Comparison of ENCODE assay signal across 10 mouse cellular contexts in the genomic region with DNA sequence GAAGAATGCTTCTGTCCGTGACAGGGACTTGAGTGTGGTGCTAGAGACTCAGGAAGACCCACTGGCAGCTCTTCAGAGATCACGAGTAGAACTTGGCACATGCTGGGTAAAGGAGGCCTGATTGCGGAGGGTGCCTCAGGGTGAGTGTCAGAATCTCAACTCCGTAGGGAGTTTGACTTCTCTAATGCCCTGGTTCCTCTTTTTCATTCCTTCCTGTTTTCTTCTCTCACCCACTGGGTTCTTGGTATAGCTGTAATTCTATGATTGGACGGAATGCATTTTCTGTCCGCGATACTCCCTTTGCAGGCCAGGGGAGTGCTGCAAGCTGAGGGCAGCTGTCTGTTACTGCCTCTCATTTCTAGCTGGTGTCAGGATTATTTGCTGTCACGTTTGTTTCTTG. TPM values are rescaled to one million over a fixed set of nuclear protein-coding genes. Genes with fewer than 3 reads are reported as not detected.
DNase-seq lines count a peak whose midpoint lies in the region; ATAC-seq and TF ChIP-seq lines count a peak whose summit lies in the region.
"Had no signal": no experiment of that assay in that cellular context is flagged by ENCODE, and none has a peak within 500 bp of the region (broad histone marks: within the 10 kb centered on the region; RNA-seq: fewer than 3 reads in every experiment).

A gene (plus strand): TSS at position 115 of the 400 bp plus-strand sequence.

- peak; percentile 5 for DNase-seq in adrenal gland, adult 2 months
- no peak for DNase-seq in adrenal gland, postnatal 25 days
- DNase-seq in liver, adult 2 months (ENCODE audit: extremely low read depth, low read depth, low spot score), result peak; percentile 25
- peak; percentile 3 for DNase-seq in lung, embryonic 14.5 days
- DNase-seq in spleen, adult 2 months (ENCODE audit: low read depth in 1 of 2, low spot score in 2 of 2), result peak in 1 of 2 experiments; percentile 35
- no peak for DNase-seq in thymus, postnatal 4 days
- no peak for DNase-seq in left cerebral cortex, adult 8-10 months (ENCODE audit: low spot score in 2 of 2)

- no peaks in the 10 kb centered on the region; the same call in 1 of the 2 replicates for H3K9me3 ChIP-seq in liver, embryonic 12.5 days (replicated peaks)
- no peaks in the 10 kb centered on the region for H3K9me3 ChIP-seq in lung, embryonic 14.5 days (ENCODE audit: low read depth, low read length)
- H3K9me3 ChIP-seq: forebrain, embryonic 12.5 days; hindbrain, embryonic 12.5 days had no signal

- H3K27me3 ChIP-seq in liver, adult 2 months (ENCODE audit: control insufficient read depth, insufficient read depth, low read length), result no peaks in the 10 kb centered on the region
- no peaks in the 10 kb centered on the region for H3K27me3 ChIP-seq in liver, embryonic 12.5 days (replicated peaks)
- H3K27me3 ChIP-seq in lung, embryonic 14.5 days (ENCODE audit: insufficient read depth, low read length), result no peaks in the 10 kb centered on the region
- no peaks in the 10 kb centered on the region for H3K27me3 ChIP-seq in spleen, adult 2 months (ENCODE audit: control insufficient read depth, insufficient read depth, low read length)
- H3K27me3 ChIP-seq: forebrain, embryonic 12.5 days; hindbrain, embryonic 12.5 days had no signal

- no peak within 1 kb of the TSS for H3K9ac ChIP-seq in liver, adult 2 months (ENCODE audit: low read depth, low read length)
- H3K9ac ChIP-seq in liver, embryonic 12.5 days, result no peak within 1 kb of the TSS
- H3K9ac ChIP-seq in lung, embryonic 14.5 days, result no peak within 1 kb of the TSS
- H3K9ac ChIP-seq: forebrain, embryonic 12.5 days; hindbrain, embryonic 12.5 days had no signal

- H3K36me3 ChIP-seq in liver, adult 2 months (ENCODE audit: control insufficient read depth, insufficient read depth, low read length), result no peaks in the 10 kb centered on the region
- no peaks in the 10 kb centered on the region for H3K36me3 ChIP-seq in liver, embryonic 12.5 days
- H3K36me3 ChIP-seq in lung, embryonic 14.5 days (ENCODE audit: insufficient read depth), result no peaks in the 10 kb centered on the region
- no peaks in the 10 kb centered on the region for H3K36me3 ChIP-seq in spleen, adult 2 months (ENCODE audit: control insufficient read depth, insufficient read depth, low read length)
- H3K36me3 ChIP-seq: forebrain, embryonic 12.5 days; hindbrain, embryonic 12.5 days had no signal

- no peak for TF ChIP-seq POLR2A in liver, adult 2 months (IDR thresholded peaks at IDR 0.05; ENCODE audit: extremely low read depth, insufficient read depth, low read length)
- no peak for TF ChIP-seq POLR2A in spleen, adult 2 months (IDR thresholded peaks at IDR 0.05; ENCODE audit: low read depth, low read length)

- H3K4me1 ChIP-seq in liver, adult 2 months (ENCODE audit: control insufficient read depth, insufficient read depth, low read length), result no peaks in the 10 kb centered on the region
- H3K4me1 ChIP-seq in liver, embryonic 12.5 days, result no peaks in the 10 kb centered on the region
- H3K4me1 ChIP-seq in lung, embryonic 14.5 days (ENCODE audit: insufficient read depth), result no peaks in the 10 kb centered on the region
- H3K4me1 ChIP-seq in spleen, adult 2 months (ENCODE audit: control insufficient read depth, insufficient read depth, insufficient read length), result peaks cover 2% of the 10 kb centered on the region; the same call in 1 of the 2 replicates
- H3K4me1 ChIP-seq: forebrain, embryonic 12.5 days; hindbrain, embryonic 12.5 days had no signal

- H3K4me2 ChIP-seq in liver, embryonic 12.5 days, result no peak within 1 kb of the TSS
- H3K4me2 ChIP-seq in lung, embryonic 14.5 days, result no peak within 1 kb of the TSS
- H3K4me2 ChIP-seq: forebrain, embryonic 12.5 days; hindbrain, embryonic 12.5 days had no signal

- no peaks in the 10 kb centered on the region for H3K79me2 ChIP-seq in liver, adult 2 months (ENCODE audit: control insufficient read depth, insufficient read depth, low read length)

- no peak for ATAC-seq in liver, embryonic 12.5 days
- ATAC-seq in lung, embryonic 14.5 days (ENCODE audit: insufficient read depth), result no peak

- TF ChIP-seq CTCF in liver, adult 2 months (IDR thresholded peaks at IDR 0.05; ENCODE audit: low read depth, low read length), result no peak
- TF ChIP-seq CTCF in lung, embryonic 14.5 days (IDR thresholded peaks at IDR 0.05; ENCODE audit: low read depth), result no peak
- no peak for TF ChIP-seq CTCF in spleen, adult 2 months (IDR thresholded peaks at IDR 0.05; ENCODE audit: extremely low read depth, insufficient read depth, insufficient read length, insufficient replicate concordance)

- H3K4me3 ChIP-seq in liver, adult 2 months (ENCODE audit: insufficient read depth, low read depth, low read length), result no peak within 1 kb of the TSS
- H3K4me3 ChIP-seq in liver, embryonic 12.5 days, result no peak within 1 kb of the TSS
- no peak within 1 kb of the TSS for H3K4me3 ChIP-seq in lung, embryonic 14.5 days (ENCODE audit: low read depth, low read length)
- peak within 1 kb of the TSS; percentile 20; the same call in 1 of the 2 replicates for H3K4me3 ChIP-seq in spleen, adult 2 months (ENCODE audit: extremely low read depth, insufficient read depth, insufficient read length)
- H3K4me3 ChIP-seq: forebrain, embryonic 12.5 days; hindbrain, embryonic 12.5 days had no signal

- 0 out of 2 replicates have a peak within 1 kb of the TSS, but pooled peaks have one; percentile 6 for H3K27ac ChIP-seq in liver, adult 2 months (replicated peaks; ENCODE audit: insufficient read depth, low read depth, low read length)
- H3K27ac ChIP-seq in liver, embryonic 12.5 days, result no peak within 1 kb of the TSS
- no peak within 1 kb of the TSS for H3K27ac ChIP-seq in lung, embryonic 14.5 days (ENCODE audit: low read depth)
- peak within 1 kb of the TSS; percentile 54 for H3K27ac ChIP-seq in spleen, adult 2 months (ENCODE audit: insufficient read depth, low read length)
- H3K27ac ChIP-seq: forebrain, embryonic 12.5 days; hindbrain, embryonic 12.5 days had no signal

- WGBS in liver, adult 2 months, result 77% methylated on average over 8 of the region's 8 CpGs
- WGBS in liver, embryonic 12.5 days (ENCODE audit: insufficient replicate concordance), result 68% methylated on average over 8 of the region's 8 CpGs
- 80% methylated on average over 8 of the region's 8 CpGs for WGBS in lung, embryonic 14.5 days
- 9% methylated on average over 8 of the region's 8 CpGs for WGBS in spleen, adult 2 months

RNA-seq across cellular contexts. Expression of the gene that starts here (rescaled TPM):
- total RNA-seq in adrenal gland, adult 2 months (2021), result 1 to 10 TPM; 3.7 to 3.8 TPM
- polyA plus RNA-seq in adrenal gland, adult 2 months (2012; rRNA removed), result not detected in 2 replicates
- total RNA-seq in adrenal gland, postnatal 25 days (2021), result 2.5 and 4.0 TPM in 2 replicates
- total RNA-seq in liver, adult 2 months (2014; rRNA removed), result 5.4 and 5.5 TPM in 2 replicates
- polyA plus RNA-seq in liver, adult 2 months (2012; rRNA removed), result 0.49 and 0.70 TPM in 2 replicates
- 1.2 TPM in 2 replicates for polyA plus RNA-seq in liver, embryonic 12.5 days (2016; fragmentation: Nextera tagmentation; extraction: Ambion mirVana)
- 2.3 and 3.4 TPM in 2 replicates for polyA plus RNA-seq in lung, embryonic 14.5 days (2014; fragmentation: Nextera tagmentation; extraction: Ambion mirVana)
- 2.7 and 3.5 TPM in 2 replicates for polyA plus RNA-seq in spleen, adult 2 months (2012; rRNA removed)
- total RNA-seq in left cerebral cortex, adult 8-10 months (2022), result 1 to 10 TPM; 1.1 to 2.9 (median 1.5) TPM

Comparison
In these comparisons a context has a peak if more than half of its experiments do, and no peak if none do; other contexts are left out.
1. DNase-seq: peak in adrenal gland, adult 2 months (single experiment), liver, adult 2 months (single experiment) and lung, embryonic 14.5 days (single experiment); none in adrenal gland, postnatal 25 days (single experiment), thymus, postnatal 4 days (single experiment) and left cerebral cortex, adult 8-10 months (0 of 2).
2. H3K27ac ChIP-seq: peak in liver, adult 2 months (single experiment) and spleen, adult 2 months (single experiment); none in liver, embryonic 12.5 days (single experiment) and lung, embryonic 14.5 days (single experiment).